Comparison of ENCODE assay signal across 9 mouse cellular contexts in the genomic region with DNA sequence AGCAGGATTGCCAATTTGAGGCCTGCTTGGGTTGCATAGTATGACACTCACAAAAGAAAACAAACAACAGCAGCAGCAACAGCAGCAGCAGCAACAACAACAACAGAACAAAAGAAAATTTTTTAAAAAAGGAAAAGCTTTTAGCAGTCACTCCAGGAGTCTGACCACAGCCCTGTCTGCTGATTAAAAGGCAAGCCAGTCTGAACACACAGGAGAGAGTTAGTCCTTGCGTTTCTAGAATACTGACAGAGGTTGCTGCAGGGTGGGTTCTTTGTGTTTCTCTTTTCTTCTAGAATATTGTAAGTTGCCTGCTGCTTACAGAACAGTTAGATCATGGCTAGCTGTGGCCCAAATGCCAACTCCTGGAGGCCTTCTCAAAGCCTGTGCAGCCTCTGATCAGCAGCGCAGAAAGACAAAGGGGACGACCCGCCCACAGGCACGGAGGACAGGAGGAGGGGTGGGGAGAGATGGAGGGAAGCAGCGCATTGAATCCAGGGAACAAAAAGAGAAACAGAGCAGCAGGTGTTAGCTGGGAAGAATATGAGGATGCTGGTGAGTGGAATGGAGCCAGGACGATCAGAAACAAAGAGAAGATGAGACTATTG. TPM values are rescaled to one million over a fixed set of nuclear protein-coding genes. Genes with fewer than 3 reads are reported as not detected.
DNase-seq lines count a peak whose midpoint lies in the region; ATAC-seq and TF ChIP-seq lines count a peak whose summit lies in the region.
"Had no signal": no experiment of that assay in that cellular context is flagged by ENCODE, and none has a peak within 500 bp of the region (broad histone marks: within the 10 kb centered on the region; RNA-seq: fewer than 3 reads in every experiment).

No protein-coding gene starts in this region.

- no peak for ATAC-seq in kidney, embryonic 15.5 days (replicated peaks; ENCODE audit: low FRiP score)
- peak; percentile 82 for ATAC-seq in hindbrain, postnatal 0 days
- ATAC-seq in neural tube, embryonic 15.5 days (ENCODE audit: low FRiP score): peak; percentile 59; the same call in 1 of the 2 replicates
- ATAC-seq in monocyte, adult 5-6 weeks (replicated peaks; ENCODE audit: insufficient number of reproducible peaks, low FRiP score, low TSS enrichment, poor library complexity, severe bottlenecking): no peak
- ATAC-seq: Patski had no signal

- no peak overlapping the region for H3K4me2 ChIP-seq in kidney, embryonic 15.5 days
- H3K4me2 ChIP-seq in hindbrain, postnatal 0 days (ENCODE audit: low read depth, low read length): peak overlapping the region; percentile 32
- peak overlapping the region; percentile 34 for H3K4me2 ChIP-seq in neural tube, embryonic 15.5 days

- H3K27me3 ChIP-seq in kidney, embryonic 15.5 days: no peaks in the 10 kb centered on the region
- peaks cover 10% of the 10 kb centered on the region; the same call in 1 of the 2 replicates for H3K27me3 ChIP-seq in forebrain, embryonic 10.5 days (ENCODE audit: poor library complexity, severe bottlenecking)
- no peaks in the 10 kb centered on the region for H3K27me3 ChIP-seq in hindbrain, postnatal 0 days (ENCODE audit: insufficient read depth, low read length)
- H3K27me3 ChIP-seq in neural tube, embryonic 15.5 days (replicated peaks): no peaks in the 10 kb centered on the region
- H3K27me3 ChIP-seq: Patski had no signal

- no peaks in the 10 kb centered on the region for H3K9me3 ChIP-seq in kidney, embryonic 15.5 days (replicated peaks)
- H3K9me3 ChIP-seq in forebrain, embryonic 10.5 days: no peaks in the 10 kb centered on the region
- no peaks in the 10 kb centered on the region for H3K9me3 ChIP-seq in hindbrain, postnatal 0 days (ENCODE audit: low read length)
- no peaks in the 10 kb centered on the region for H3K9me3 ChIP-seq in neural tube, embryonic 15.5 days (replicated peaks)

- peak; percentile 8 to 11 for DNase-seq in kidney, postnatal 4 days
- peak; percentile 56 for DNase-seq in forebrain, embryonic 10.5 days (ENCODE audit: extremely low spot score, low spot score)
- peak; percentile 72 for DNase-seq in hindbrain, postnatal 0 days (ENCODE audit: low spot score)
- no peak for DNase-seq in kidney, adult 9 months
- DNase-seq in gastrocnemius, adult 2 months: no peak

- no peak overlapping the region for H3K4me3 ChIP-seq in kidney, embryonic 15.5 days (replicated peaks)
- peak overlapping the region; percentile 30 for H3K4me3 ChIP-seq in forebrain, embryonic 10.5 days
- H3K4me3 ChIP-seq in hindbrain, postnatal 0 days (ENCODE audit: low read length): no peak overlapping the region
- no peak overlapping the region for H3K4me3 ChIP-seq in neural tube, embryonic 15.5 days (replicated peaks)
- H3K4me3 ChIP-seq in gastrocnemius, adult 2 months: no peak overlapping the region

- 29% methylated on average over 7 of the region's 7 CpGs for WGBS in kidney, embryonic 15.5 days
- 12% methylated on average over 7 of the region's 7 CpGs for WGBS in forebrain, embryonic 10.5 days
- 7% methylated on average over 7 of the region's 7 CpGs for WGBS in hindbrain, postnatal 0 days
- 10% methylated on average over 7 of the region's 7 CpGs for WGBS in neural tube, embryonic 15.5 days

- intact Hi-C loops in gastrocnemius, adult 2 months (cut with DNase I): no loop called here

- TF ChIP-seq CTCF in hindbrain, postnatal 0 days (IDR thresholded peaks at IDR 0.05; ENCODE audit: low read depth): no peak
- no peak for TF ChIP-seq CTCF in gastrocnemius, adult 2 months (IDR thresholded peaks at IDR 0.05)

- H3K4me1 ChIP-seq in kidney, embryonic 15.5 days: no peaks in the 10 kb centered on the region
- H3K4me1 ChIP-seq in forebrain, embryonic 10.5 days: peaks cover 25% of the 10 kb centered on the region
- peaks cover 8% of the 10 kb centered on the region; the same call in 1 of the 2 replicates for H3K4me1 ChIP-seq in hindbrain, postnatal 0 days (ENCODE audit: insufficient read depth, low read length)
- peaks cover 8% of the 10 kb centered on the region for H3K4me1 ChIP-seq in neural tube, embryonic 15.5 days

- no peak overlapping the region for H3K27ac ChIP-seq in kidney, embryonic 15.5 days
- H3K27ac ChIP-seq in forebrain, embryonic 10.5 days: peak overlapping the region; percentile 85
- H3K27ac ChIP-seq in hindbrain, postnatal 0 days: peak overlapping the region; percentile 58
- peak overlapping the region; percentile 72 for H3K27ac ChIP-seq in neural tube, embryonic 15.5 days (replicated peaks)
- no peak overlapping the region for H3K27ac ChIP-seq in gastrocnemius, adult 2 months

- H3K36me3 ChIP-seq in kidney, embryonic 15.5 days: no peaks in the 10 kb centered on the region
- no peaks in the 10 kb centered on the region for H3K36me3 ChIP-seq in forebrain, embryonic 10.5 days (replicated peaks)
- no peaks in the 10 kb centered on the region for H3K36me3 ChIP-seq in hindbrain, postnatal 0 days (ENCODE audit: insufficient read depth, low read length)
- H3K36me3 ChIP-seq in neural tube, embryonic 15.5 days: no peaks in the 10 kb centered on the region

- H3K9ac ChIP-seq in kidney, embryonic 15.5 days: no peak overlapping the region
- peak overlapping the region; percentile 40 for H3K9ac ChIP-seq in hindbrain, postnatal 0 days (replicated peaks; ENCODE audit: low read length)
- H3K9ac ChIP-seq in neural tube, embryonic 15.5 days (replicated peaks): 0 out of 2 replicates have a peak overlapping the region, but pooled peaks have one; percentile 20

RNA-seq across cellular contexts. Expression of a gene that starts 55.2 kb away (rescaled TPM):
- 3.4 and 3.5 TPM in 2 replicates for polyA plus RNA-seq in kidney, embryonic 15.5 days (2015; fragmentation: Nextera tagmentation; extraction: Ambion mirVana)
- polyA plus RNA-seq in forebrain, embryonic 10.5 days (2016; fragmentation: Nextera tagmentation; extraction: Ambion mirVana): 5.8 and 6.0 TPM in 2 replicates
- total RNA-seq in hindbrain, postnatal 0 days (2014; rRNA removed): 10.8 and 11.8 TPM in 2 replicates
- polyA plus RNA-seq in hindbrain, postnatal 0 days (2015; fragmentation: Nextera tagmentation; extraction: Ambion mirVana): 3.4 and 3.5 TPM in 2 replicates
- polyA plus RNA-seq in neural tube, embryonic 15.5 days (2015; fragmentation: Nextera tagmentation; extraction: Ambion mirVana): 3.4 TPM in 2 replicates
- 1 to 10 TPM; 7.8 to 9.8 TPM for total RNA-seq in gastrocnemius, adult 2 months (2021)
- 3.9 to 5.5 TPM (median 4.3 TPM) in 3 replicates for total RNA-seq in monocyte, adult 5-6 weeks (2017)

Comparison
In these comparisons a context has a peak if more than half of its experiments do, and no peak if none do; other contexts are left out.
1. DNase-seq: peak in kidney, postnatal 4 days (2 of 2), forebrain, embryonic 10.5 days (single experiment) and hindbrain, postnatal 0 days (single experiment); none in kidney, adult 9 months (single experiment) and gastrocnemius, adult 2 months (single experiment).
2. ATAC-seq: peak in hindbrain, postnatal 0 days (single experiment) and neural tube, embryonic 15.5 days (single experiment); none in kidney, embryonic 15.5 days (single experiment) and monocyte, adult 5-6 weeks (single experiment).
3. H3K27ac ChIP-seq: peak in forebrain, embryonic 10.5 days (single experiment), hindbrain, postnatal 0 days (single experiment) and neural tube, embryonic 15.5 days (single experiment); none in kidney, embryonic 15.5 days (single experiment) and gastrocnemius, adult 2 months (single experiment).